Mouse (Mus musculus) liver, embryonic 11.5 days (tissue): Measurements from ENCODE around the gene Mrpl23. TPM values are rescaled to one million over a fixed set of nuclear protein-coding genes. Genes with fewer than 3 reads are reported as not detected.
A peak's percentile ranks its signal among the peaks of the same experiment; 100 is the strongest.

Source experiments
- ATAC-seq: fragments of 200-750 bp; cut with Nextera tagmentation; replicated peaks from 2 replicates; pipeline ENCODE4 v1.8.0; 2017; ENCODE audit warnings: moderate number of reproducible peaks, mild to moderate bottlenecking, moderate TSS enrichment, moderate library complexity; ENCODE audit not compliant: low FRiP score
- DNase-seq: peaks from one replicate; pipeline ENCODE4 v3.0.0-alpha.2; 2017; ENCODE audit warnings: low spot score
- H3K27ac ChIP-seq: fragments of 300-500 bp; sonication (generic); 2 replicates; pipeline ENCODE4 v1.5.1; 2014; ENCODE audit warnings: mild to moderate bottlenecking, low read depth, low read length, control low read depth
- H3K27me3 ChIP-seq: fragments of 300-500 bp; sonication (generic); replicated peaks from 2 replicates; pipeline ENCODE4 v1.6.1; 2014; ENCODE audit warnings: low read length, mixed read lengths; ENCODE audit not compliant: control insufficient read depth, insufficient read depth
- H3K36me3 ChIP-seq: fragments of 300-500 bp; sonication (generic); 2 replicates; pipeline ENCODE4 v1.6.1; 2014; ENCODE audit warnings: mild to moderate bottlenecking, low read length, moderate library complexity, mixed read lengths; ENCODE audit not compliant: control insufficient read depth, insufficient read depth
- H3K4me1 ChIP-seq: fragments of 300-500 bp; sonication (generic); replicated peaks from 2 replicates; pipeline ENCODE4 v1.6.1; 2014; ENCODE audit warnings: low read length, mixed read lengths; ENCODE audit not compliant: control insufficient read depth, insufficient read depth
- H3K4me2 ChIP-seq: fragments of 300-500 bp; sonication (generic); 2 replicates; pipeline ENCODE4 v1.6.1; 2014; ENCODE audit warnings: mild to moderate bottlenecking, control low read depth, moderate library complexity
- H3K4me3 ChIP-seq: fragments of 300-500 bp; sonication (generic); 2 replicates; pipeline ENCODE4 v1.5.1; 2014; ENCODE audit warnings: low read depth, low read length, control low read depth
- H3K9ac ChIP-seq: fragments of 300-500 bp; sonication (generic); 2 replicates; pipeline ENCODE4 v1.6.1; 2014; ENCODE audit warnings: low read depth, low read length, control low read depth
- H3K9me3 ChIP-seq: fragments of 300-500 bp; sonication (generic); 2 replicates; pipeline ENCODE4 v1.6.1; 2016; ENCODE audit warnings: low read length, inconsistent platforms, mixed read lengths; ENCODE audit not compliant: control insufficient read depth
- WGBS: fragments of 180-500 bp; shearing (Covaris S2); extraction: QIAGEN DNeasy Blood & Tissue Kit; methylation state at CpG from one replicate; pipeline ENCODE4 v1.1.7; 2014; 5-methylcytosine and 5-hydroxymethylcytosine counted together
- polyA plus RNA-seq: library from polyadenylated mRNA; unstranded; fragments of >200 nt; fragmentation: Nextera tagmentation; extraction: Ambion mirVana; gene quantifications from 2 replicates; pipeline ENCODE4 v1.2.1, GENCODE M21; 2014

Gene Mrpl23
- polyA plus RNA-seq, 1 experiment from 2014 or later = 20.8 TPM

GRCm38 (mm10) chr7:142551691-142552090 lies 19.2 kb downstream of the Mrpl23 start:
- whole genome bisulfite sequencing = 88% methylated on average over 5 of the region's 5 CpGs
- DNase-seq (no peak), ATAC-seq (no peak)
- Histone ChIP-seq H3K27me3 (no peaks in the 10 kb centered on the region), H3K9ac (peak overlapping the region; percentile 41; the same call in 1 of the 2 replicates), H3K27ac (peak overlapping the region; percentile 92; the same call in 1 of the 2 replicates), H3K36me3 (no peaks in the 10 kb centered on the region), H3K4me1 (peaks cover 47% of the 10 kb centered on the region), H3K9me3 (no peaks in the 10 kb centered on the region), H3K4me2 (no peak overlapping the region), H3K4me3 (no peak overlapping the region)

DNA sequence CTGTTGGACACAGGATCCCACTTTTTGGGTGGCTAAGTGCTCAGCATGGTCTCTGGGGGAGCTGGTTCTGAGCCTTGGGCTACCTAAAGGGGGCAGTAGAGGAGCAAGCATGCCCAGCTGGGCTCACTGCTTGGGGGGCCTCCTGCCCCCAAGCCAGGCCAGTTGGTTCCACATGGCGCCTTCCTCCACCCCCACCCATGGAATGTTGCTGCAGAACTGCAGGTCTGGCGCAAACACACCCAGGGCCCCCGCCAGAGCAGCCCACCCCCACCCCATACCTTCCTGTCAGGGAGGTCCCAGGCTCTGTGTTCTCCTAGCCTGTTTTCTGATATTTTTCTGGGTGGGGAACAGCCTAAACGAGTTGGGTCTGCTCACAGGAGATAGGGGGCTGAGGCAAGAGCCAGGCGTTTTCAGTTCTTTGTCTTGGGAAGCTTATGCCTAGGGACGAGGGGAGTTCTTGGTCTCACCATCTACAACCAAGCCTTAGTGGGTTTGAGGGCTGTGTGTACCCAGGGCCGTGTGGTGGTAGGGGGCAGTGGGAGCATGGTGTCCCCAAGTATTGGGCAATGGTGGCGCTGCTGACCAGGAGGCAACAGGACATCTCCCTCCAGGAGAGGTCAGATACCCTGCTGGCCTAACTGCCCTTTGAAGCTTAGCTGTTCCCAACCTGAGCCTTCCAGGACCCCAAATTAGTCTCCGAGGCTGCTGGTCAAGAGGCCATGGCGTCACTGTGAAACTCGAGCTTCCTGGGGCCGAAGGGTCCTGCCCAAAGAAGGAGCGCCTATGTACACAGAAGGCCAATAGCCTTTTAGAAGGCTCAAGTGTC lies 20.3 kb downstream of the Mrpl23 start:
- H3K27ac ChIP-seq = peak overlapping the region; percentile 92
- peak; percentile 85 for ATAC-seq

DNA sequence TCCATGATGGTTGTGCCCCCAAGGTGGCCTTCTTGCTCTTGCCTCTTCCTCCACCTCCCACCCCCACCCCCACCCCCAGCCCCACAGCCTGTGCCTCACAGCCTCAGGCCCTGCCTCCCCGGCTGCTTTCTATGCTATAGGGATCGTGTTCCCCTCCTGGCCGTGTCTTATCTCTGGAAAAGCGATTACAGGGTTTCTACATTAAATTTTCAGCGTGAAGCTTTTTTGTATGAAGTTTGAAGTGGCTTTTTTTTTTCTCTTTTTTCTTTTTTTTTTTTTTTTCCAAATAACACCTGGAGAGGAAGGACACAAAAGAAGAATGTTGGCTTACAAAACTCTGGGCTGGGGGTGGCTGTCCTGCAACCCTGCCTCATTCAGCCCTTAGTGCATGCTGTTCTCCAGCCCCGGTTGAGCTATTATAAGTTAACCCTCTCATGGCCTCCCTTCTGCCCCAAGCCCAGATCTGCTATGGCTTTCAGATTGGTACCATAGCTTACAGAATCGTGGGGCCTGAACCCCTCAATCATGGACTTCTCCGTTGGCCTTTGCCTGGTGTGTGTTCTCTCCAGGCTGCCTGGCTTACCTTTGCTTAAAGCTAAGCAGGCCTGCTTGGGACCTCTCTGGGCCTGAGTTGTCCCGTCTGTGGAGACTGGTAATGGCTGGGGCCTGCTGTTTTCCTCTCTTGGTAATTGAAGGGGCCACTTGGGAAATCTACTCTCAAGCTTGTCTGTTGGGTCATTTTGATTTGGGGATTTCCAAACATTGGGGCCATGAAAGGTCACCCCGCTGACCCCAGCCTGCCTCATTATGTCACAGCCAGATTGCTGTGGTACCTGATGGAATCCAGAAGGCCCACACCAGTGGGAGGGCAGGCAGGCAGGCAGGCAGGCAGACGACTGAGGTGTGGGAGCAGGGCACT lies 21.2 kb downstream of the Mrpl23 start:
- H3K36me3 ChIP-seq = no peaks in the 10 kb centered on the region
- H3K27me3 ChIP-seq = no peaks in the 10 kb centered on the region
- H3K4me1 ChIP-seq = peaks cover 56% of the 10 kb centered on the region
- no peaks in the 10 kb centered on the region for H3K9me3 ChIP-seq
- no peak overlapping the region for H3K4me3 ChIP-seq
- H3K27ac ChIP-seq = peak overlapping the region; percentile 92
- 30% methylated on average over 11 of the region's 11 CpGs for WGBS
- H3K4me2 ChIP-seq = peak overlapping the region; percentile 41
- ATAC-seq = no peak; the same call in 1 of the 2 replicates
- DNase-seq = no peak
- H3K9ac ChIP-seq = peak overlapping the region; percentile 64

More for the DNA sequence above, 20.3 kb downstream of the Mrpl23 start:
- H3K9me3 ChIP-seq = no peaks in the 10 kb centered on the region
- H3K4me1 ChIP-seq = peaks cover 56% of the 10 kb centered on the region
- peak overlapping the region; percentile 64 for H3K9ac ChIP-seq
- 26% methylated on average over 13 of the region's 13 CpGs for WGBS
- peak overlapping the region; percentile 41 for H3K4me2 ChIP-seq
- no peaks in the 10 kb centered on the region for H3K27me3 ChIP-seq
- no peak for DNase-seq
- no peaks in the 10 kb centered on the region for H3K36me3 ChIP-seq
- no peak overlapping the region for H3K4me3 ChIP-seq

DNA sequence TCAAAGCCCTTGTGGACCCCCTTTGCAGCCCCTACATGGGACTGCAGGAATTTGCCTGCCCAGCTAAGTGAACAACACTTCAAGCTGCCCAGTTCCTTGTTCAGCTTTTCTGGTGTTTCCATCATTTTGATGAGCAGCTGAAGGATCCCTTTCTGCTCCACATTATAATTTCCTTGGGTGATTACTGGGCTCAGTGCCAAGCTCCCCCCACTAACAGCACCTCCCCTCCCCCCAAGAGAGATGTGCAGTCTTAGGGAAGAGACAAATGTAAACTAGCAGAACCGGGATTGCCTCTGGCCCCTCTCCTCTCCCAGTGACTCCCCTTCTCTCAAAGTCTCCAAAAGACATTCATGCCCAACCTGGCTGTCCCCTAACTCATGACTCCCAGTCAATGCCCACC lies 22.1 kb downstream of the Mrpl23 start:
- ATAC-seq (no peak), DNase-seq (no peak)
- H3K36me3 ChIP-seq = no peaks in the 10 kb centered on the region
- no peak overlapping the region for H3K4me3 ChIP-seq
- no peak overlapping the region for H3K4me2 ChIP-seq
- no peaks in the 10 kb centered on the region for H3K9me3 ChIP-seq
- H3K4me1 ChIP-seq = peaks cover 54% of the 10 kb centered on the region
- 58% methylated on average over 1 of the region's 1 CpGs for WGBS
- no peaks in the 10 kb centered on the region for H3K27me3 ChIP-seq
- peak overlapping the region; percentile 92 for H3K27ac ChIP-seq
- no peak overlapping the region for H3K9ac ChIP-seq

DNA sequence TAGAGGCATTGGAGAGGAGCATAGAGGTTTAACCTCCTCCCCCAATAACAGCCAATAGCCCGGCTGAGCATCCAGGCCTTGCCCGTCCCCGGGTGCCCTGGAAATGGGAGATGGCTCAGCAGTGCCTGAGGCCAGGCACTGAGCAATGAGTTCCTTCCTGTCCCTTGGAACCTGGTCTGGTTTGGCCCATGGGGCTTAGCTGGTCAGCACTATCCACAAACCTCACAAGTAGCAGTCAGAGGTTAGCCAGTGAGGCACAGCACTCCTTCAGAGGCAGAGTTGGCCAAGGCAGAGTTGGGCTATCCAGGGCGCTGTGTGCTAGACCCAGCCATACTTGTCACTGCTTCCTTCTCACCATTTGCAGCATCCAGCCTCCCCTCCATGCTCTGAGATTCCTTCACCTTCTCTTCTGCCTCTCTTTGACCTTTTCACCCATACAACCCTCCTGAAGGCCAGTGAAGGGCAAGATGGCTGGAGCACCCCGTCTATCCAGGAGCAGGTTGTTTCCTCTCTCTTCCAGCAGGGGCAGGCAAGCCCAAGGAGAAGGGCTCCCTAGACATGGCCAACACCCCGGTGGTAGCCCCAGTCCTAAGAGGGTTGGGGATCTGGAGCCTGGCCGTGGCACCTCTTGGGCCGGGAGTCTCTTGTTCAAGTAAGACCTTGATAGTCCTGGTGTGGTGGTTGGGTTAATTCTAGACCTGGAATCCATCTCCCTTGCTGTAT lies 23.0 kb downstream of the Mrpl23 start:
- Histone ChIP-seq H3K27ac (no peak overlapping the region), H3K4me3 (no peak overlapping the region), H3K9me3 (no peaks in the 10 kb centered on the region), H3K4me2 (no peak overlapping the region), H3K36me3 (no peaks in the 10 kb centered on the region), H3K4me1 (peaks cover 58% of the 10 kb centered on the region), H3K9ac (no peak overlapping the region), H3K27me3 (no peaks in the 10 kb centered on the region)
- WGBS = 79% methylated on average over 8 of the region's 8 CpGs
- ATAC-seq (no peak), DNase-seq (no peak)

DNA sequence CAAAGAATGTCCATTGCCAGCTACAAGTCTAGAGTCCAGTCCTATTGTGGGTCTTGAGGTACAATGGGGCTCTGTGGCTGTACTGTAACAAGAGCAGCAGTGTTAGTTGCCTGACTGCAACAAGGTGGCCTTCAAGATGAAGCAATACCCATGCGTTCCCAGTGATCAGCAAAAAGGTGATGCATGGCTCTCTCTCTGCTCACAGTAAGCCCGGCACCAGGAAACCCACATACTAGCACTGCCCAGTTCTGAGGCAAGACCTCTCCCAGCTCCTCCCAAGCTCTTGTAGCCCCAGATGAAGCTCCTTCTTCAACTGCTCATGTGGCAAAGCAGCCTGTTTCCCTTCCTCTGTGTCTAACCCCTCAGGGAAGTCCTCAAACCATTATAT lies 23.6 kb downstream of the Mrpl23 start:
- DNase-seq (no peak), ATAC-seq (no peak)
- peaks cover 63% of the 10 kb centered on the region for H3K4me1 ChIP-seq
- peak overlapping the region; percentile 4; the same call in 1 of the 2 replicates for H3K27ac ChIP-seq
- H3K4me3 ChIP-seq = no peak overlapping the region
- H3K9me3 ChIP-seq = no peaks in the 10 kb centered on the region
- H3K4me2 ChIP-seq = no peak overlapping the region
- no peaks in the 10 kb centered on the region for H3K36me3 ChIP-seq
- H3K9ac ChIP-seq = no peak overlapping the region
- 83% methylated on average over 2 of the region's 2 CpGs for WGBS
- no peaks in the 10 kb centered on the region for H3K27me3 ChIP-seq

- WGBS = 23% methylated on average over 6 of the region's 6 CpGs
These were observed 25.2 kb downstream of the Mrpl23 start for GRCm38 (mm10) chr7:142557696-142558095.

GRCm38 (mm10) chr7:142558511-142559146 lies 26.1 kb downstream of the Mrpl23 start:
- no peaks in the 10 kb centered on the region for H3K27me3 ChIP-seq
- H3K4me2 ChIP-seq = no peak overlapping the region
- peaks cover 71% of the 10 kb centered on the region for H3K4me1 ChIP-seq
- 86% methylated on average over 9 of the region's 9 CpGs for WGBS
- no peaks in the 10 kb centered on the region for H3K9me3 ChIP-seq
- no peak overlapping the region for H3K27ac ChIP-seq
- ATAC-seq (no peak), DNase-seq (no peak)
- H3K9ac ChIP-seq = no peak overlapping the region
- H3K4me3 ChIP-seq = no peak overlapping the region
- H3K36me3 ChIP-seq = no peaks in the 10 kb centered on the region

More at GRCm38 (mm10) chr7:142557696-142558095, 25.2 kb downstream of the Mrpl23 start:
- Histone ChIP-seq H3K4me3 (no peak overlapping the region), H3K4me1 (peaks cover 71% of the 10 kb centered on the region), H3K36me3 (no peaks in the 10 kb centered on the region), H3K9me3 (no peaks in the 10 kb centered on the region), H3K27ac (peak overlapping the region; percentile 32; the same call in 1 of the 2 replicates), H3K9ac (no peak overlapping the region), H3K27me3 (no peaks in the 10 kb centered on the region), H3K4me2 (no peak overlapping the region; the same call in 1 of the 2 replicates)
- no peak for DNase-seq
- no peak for ATAC-seq
